Mouse (Mus musculus) MEL-GATA-1-ER (cell line): Measurements from ENCODE around the gene Erc2.

Experiments used
- DNase-seq: peaks from one replicate; pipeline ENCODE4 v3.0.0-alpha.2; 2012; ENCODE audit warnings: low read depth; ENCODE audit errors: extremely low read depth

The Erc2 gene

GRCm38 (mm10) chr14:28060891-28061290 lies 438.7 kb downstream of the Erc2 start:
- DNase-seq = no peak

- DNase-seq = no peak
Observed at GRCm38 (mm10) chr14:28061649-28062375, 439.6 kb downstream of the Erc2 start.

GRCm38 (mm10) chr14:28068021-28068420 lies 445.8 kb downstream of the Erc2 start:
- no peak for DNase-seq

- DNase-seq = no peak
Observed at GRCm38 (mm10) chr14:28069826-28070225, 447.6 kb downstream of the Erc2 start.

- DNase-seq = no peak
Observed at GRCm38 (mm10) chr14:28072561-28072960, 450.3 kb downstream of the Erc2 start.

- no peak for DNase-seq
Observed at GRCm38 (mm10) chr14:28089636-28090443, 467.6 kb downstream of the Erc2 start.

- no peak for DNase-seq
Observed at GRCm38 (mm10) chr14:28091367-28091766, 469.1 kb downstream of the Erc2 start.

- DNase-seq = no peak
Observed at GRCm38 (mm10) chr14:28093214-28093613, 471.0 kb downstream of the Erc2 start.

GRCm38 (mm10) chr14:28093913-28094312 lies 471.7 kb downstream of the Erc2 start:
- no peak for DNase-seq

GRCm38 (mm10) chr14:28099084-28099483 lies 476.9 kb downstream of the Erc2 start:
- no peak for DNase-seq

- no peak for DNase-seq
Observed at GRCm38 (mm10) chr14:28113121-28113520, 490.9 kb downstream of the Erc2 start.

- DNase-seq = no peak
Observed at GRCm38 (mm10) chr14:28120851-28121250, 498.6 kb downstream of the Erc2 start.

GRCm38 (mm10) chr14:28126842-28127241 lies 504.6 kb downstream of the Erc2 start:
- DNase-seq = no peak

GRCm38 (mm10) chr14:28128999-28129398 lies 506.8 kb downstream of the Erc2 start:
- DNase-seq = no peak

GRCm38 (mm10) chr14:28143998-28144397 lies 521.8 kb downstream of the Erc2 start:
- no peak for DNase-seq

GRCm38 (mm10) chr14:28147201-28147600 lies 525.0 kb downstream of the Erc2 start:
- DNase-seq = no peak

GRCm38 (mm10) chr14:28150942-28151341 lies 528.7 kb downstream of the Erc2 start:
- DNase-seq = no peak

GRCm38 (mm10) chr14:28155706-28156105 lies 533.5 kb downstream of the Erc2 start:
- DNase-seq = no peak

- no peak for DNase-seq
Observed at GRCm38 (mm10) chr14:28160852-28161251, 538.6 kb downstream of the Erc2 start.

- DNase-seq = no peak
Observed at GRCm38 (mm10) chr14:28164642-28165408, 542.6 kb downstream of the Erc2 start.

GRCm38 (mm10) chr14:28165621-28166211 lies 543.5 kb downstream of the Erc2 start:
- DNase-seq = no peak
